Mouse (Mus musculus) ovary, postnatal 14 days (tissue): Measurements from ENCODE around the gene Gprc5b.

Experiments
- DNase-seq: peaks from one replicate; pipeline ENCODE4 v3.0.0; 2022; ENCODE audit warnings: low spot score

Gene Gprc5b

DNA sequence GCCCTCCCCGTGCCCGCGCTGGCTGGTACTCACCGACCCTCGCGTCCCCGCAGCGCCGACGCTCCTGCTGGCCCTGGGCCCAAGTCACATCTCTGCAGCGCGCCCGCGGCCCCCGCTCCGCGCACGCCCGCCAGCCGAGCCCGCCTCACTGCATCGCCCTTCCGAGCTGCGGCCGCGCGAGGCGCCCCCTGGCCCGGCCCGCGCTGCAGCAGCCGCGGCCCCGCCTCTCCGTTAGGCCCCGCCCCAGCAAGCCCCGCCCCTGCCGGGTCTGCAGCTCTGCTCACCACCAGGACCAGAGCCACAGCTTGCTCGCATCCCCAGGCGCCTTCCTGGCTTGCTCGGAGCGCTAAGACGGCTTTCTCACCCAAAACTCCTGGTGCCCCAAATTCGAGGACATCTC, at the start of gene Gprc5b:
Gene Gprc5b, minus strand, starts transcription at position 205 of the 400 bp plus-strand sequence.
- peak; percentile 83 for DNase-seq

DNA sequence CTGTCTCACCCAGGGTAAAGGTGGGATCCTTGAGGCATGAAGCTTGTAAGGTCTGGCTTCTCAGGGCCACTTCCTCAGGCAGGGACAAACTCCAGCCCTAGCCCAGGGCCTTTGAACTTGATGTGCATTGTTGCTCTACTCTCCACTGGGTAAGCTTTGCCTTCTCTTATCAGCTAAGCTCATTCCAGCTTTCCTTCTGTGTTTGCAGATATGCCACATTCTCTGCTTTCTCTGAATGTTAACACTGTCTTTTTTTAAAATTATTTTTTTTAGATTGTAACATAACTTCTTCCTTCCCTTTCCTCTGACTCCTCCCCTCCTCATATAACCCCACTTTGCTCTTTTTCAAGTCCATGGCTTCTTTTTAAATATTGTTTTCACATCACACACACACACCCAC, 46.5 kb upstream of the Gprc5b start:
- DNase-seq: no peak

DNA sequence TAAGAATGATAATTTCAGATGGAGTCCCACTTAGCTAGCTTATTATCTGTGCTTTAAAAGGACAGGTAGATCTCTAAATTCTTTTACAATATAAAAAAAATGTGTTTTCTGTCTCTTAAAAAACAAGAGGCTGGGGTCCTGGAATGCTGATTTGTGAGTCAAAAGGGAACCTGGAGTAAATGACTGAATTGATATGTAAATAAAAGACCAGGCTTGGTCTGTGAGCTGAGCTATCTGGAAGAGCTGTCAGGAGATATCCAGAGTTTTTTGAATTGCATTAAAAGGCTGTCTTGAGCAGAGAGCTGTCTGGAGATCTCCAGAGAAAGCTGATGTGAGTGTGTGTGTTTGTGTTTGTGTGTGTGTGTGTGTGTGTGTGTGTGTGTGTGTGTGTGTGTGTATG, 42.6 kb upstream of the Gprc5b start:
- DNase-seq: no peak

DNA sequence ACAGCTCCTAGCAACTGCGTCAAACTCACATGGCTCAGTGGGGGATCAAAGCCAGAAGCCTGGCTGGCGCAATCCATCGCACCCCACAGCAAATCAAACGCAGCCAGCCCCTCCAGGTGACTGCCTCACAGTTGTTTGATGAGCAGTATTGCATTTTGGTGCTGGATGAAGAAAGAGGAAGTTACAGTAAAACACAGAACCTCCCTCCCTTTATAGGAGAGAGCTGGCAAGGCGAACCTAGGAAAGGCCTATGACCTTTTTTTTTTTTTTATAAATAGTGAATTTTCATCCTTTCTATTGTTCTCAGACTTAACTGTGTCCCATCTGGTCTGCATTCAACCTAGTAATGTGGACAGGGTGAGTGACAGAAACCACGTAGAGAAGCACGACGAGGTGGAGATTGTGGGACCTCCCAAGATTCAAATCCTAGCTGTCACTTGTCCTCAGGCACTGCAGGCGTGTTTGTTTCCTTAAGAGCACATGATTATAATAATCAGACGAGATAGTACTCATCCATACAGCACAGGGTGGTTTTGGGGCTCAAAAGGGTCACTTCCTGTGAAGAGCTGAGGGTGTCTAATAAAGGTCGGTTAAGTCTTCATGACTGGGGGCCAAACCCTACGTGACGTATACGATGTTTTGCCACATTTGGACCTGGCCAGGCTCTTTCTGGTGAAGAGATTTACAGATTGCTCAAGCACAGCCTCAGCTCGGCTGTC, 39.4 kb upstream of the Gprc5b start:
- no peak for DNase-seq

DNA sequence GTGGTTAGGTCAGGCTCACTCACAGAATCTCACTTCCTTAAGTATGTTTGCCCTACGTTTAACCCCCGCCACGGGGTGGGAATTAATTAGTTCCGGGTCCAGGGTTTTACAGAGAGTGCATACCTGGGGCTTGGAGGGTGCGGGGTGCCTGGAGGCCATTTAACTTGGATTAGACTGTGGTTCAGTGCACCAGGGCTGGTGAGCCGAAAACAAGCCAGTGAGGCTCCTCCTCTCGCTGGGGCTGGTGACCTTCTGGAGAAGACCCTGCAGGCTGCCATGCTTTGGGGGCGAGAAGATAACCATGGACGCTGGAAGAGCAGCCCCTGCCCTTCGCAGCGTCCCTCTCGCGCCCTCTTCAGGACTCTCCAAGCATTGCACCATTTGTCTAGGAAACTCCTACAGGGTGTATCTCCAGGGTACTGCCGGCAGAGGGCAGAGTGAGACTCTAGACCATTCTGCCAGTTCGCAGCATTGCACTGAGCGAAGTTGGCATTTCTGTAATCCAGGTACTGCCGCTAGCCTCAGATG, 28.4 kb upstream of the Gprc5b start:
- peak; percentile 42 for DNase-seq

DNA sequence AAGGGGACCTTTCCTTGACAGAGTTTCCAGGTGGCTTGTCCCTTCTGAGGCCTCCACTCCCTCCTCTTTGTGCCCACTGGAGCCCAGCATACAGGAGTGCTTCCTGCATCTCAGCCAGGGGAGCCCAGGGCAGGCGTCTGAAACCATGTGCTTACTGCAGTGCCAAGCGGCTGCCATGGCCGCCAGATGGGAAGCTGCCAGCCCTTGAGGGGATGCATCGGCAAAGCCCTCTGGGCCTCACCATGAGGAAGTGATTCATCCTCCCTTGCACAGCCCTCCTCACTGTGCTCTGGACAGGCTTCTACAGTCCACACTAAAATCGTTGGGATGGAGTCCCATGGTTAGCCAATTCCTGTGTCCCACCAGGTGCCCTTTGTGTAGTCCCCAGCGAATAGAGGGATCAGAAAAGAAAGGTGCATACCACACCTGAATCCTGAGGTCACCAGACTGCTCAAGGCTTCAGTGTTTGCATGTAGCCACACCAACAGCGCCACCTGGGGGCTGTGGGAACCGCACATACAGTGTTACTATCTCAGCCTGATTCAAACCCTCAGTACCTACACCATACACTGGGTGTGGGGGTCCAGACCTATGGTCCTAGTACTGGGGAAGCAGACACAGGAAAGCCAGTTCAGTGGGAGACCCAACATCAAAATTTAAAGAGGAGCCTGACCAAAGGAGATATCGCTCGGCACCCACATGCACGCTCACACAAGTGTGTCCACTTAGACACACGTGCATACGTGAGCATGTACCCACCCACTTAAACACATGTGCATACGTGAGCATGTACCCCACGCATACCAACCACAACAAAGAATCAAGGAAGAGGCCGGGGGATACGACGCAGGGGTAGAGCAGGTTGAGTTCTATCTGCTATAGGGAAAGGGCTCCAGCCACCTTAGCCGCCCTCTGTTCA, 27.5 kb upstream of the Gprc5b start:
- no peak for DNase-seq

DNA sequence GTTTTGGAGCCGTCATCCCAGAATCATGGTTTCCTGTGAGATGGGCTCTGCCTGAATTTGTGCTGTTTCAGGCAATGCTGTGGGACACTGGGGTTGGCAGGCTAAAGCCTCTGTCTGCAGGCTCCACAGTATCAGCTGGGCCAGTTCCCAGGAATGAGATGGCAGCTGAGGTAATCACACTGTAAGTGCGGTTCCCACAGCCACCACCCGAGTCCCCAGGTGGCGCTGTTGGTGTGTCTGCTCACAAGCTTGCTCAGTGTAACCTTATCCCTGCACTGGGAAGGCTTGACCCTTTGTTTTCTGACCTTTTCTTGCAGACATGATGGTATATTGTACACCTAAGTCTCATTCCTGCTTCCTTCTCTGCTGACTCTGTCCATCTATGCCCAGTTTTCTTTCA, 24.5 kb upstream of the Gprc5b start:
- DNase-seq: no peak

DNA sequence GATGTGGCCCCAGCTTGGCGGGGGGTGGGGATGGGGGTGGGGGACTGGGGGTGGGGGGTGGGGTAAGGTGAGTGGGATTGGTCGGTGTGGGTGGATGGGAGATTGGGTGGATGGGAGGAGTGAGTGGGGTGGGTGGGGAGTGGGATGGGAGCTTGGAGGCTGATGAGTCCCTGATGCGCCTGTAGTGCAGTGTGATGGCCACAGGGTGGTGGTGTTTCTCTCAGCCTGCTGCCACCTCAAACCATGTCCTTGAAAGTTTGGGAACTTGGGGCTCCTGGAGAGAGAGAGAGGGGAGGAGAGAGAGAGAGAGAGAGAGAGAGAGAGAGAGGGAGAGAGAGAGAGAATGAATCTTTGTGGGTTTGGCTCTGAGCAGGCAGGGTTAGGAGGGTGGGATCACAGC, 20.7 kb upstream of the Gprc5b start:
- DNase-seq: no peak

DNA sequence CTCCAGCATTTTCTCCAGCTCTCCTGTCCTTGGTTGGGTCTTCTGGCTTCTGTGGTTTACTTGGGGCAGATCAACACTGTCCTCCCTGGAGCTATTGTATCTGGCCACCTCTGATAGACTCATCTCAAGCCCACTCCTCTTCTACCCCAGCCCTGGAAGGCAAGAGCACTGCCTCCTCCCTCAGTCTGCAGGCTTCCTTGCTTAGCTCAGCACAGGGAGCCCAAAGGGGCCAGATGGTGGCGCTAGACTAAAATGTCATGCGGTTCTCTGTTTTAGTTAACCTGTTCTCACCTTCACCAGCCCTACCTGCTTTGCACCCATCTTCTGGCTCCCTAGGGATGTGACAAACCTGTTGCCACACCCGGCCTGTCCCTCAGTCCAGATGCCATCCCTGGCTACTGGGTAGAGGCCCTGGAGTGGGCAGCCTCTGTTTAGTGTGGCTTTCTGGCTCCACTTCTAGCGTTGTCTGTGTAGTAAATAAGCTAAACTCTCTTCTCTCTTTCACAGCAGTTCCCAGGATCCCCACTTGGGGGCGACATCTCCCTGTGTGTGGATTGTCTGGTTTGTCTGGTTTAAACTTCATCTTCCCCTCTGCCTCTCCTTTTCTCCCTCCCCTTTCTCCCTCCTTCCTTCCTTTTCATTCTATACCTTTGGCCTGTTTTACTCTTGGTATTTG, 16.0 kb upstream of the Gprc5b start:
- peak; percentile 59 for DNase-seq

DNA sequence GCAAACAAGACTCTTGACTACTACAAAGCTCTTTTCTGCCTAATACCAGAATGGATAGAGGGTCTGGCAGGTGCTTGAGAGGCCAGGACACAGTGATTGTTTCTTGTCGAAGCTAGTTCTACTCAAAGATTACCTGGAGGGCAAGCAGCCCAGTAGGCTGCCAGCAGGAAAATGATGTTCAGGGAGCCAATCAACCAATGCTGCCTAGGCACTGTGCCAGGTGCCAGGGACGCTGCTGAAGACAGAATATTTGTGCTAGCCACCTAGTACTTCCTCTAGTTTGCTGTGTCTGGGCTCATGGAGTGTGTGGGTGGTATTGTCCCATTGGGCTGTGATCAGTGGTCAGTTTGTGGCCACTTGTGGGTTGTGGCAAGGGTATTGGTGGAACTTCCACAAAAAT, 7.5 kb upstream of the Gprc5b start:
- DNase-seq: no peak

DNA sequence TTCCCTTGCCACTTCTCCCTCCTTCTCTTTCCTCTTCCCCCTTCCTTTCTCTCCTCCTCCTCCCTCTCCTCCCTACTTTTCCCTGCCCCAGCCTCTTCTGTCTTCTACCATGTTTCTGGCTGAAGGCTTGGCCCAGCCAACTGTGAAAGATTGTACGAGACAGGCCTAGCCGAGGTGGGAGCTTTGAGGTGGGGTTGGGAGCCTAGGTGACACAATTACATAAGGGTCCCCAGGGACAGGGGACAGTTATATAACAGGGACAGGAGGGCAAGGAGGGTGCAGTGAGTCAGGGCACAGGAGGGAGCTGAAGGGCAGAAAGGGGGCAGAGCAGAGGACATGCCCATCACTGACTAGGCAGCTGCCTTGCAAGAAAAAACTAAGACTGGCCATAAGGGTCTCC, 7.0 kb upstream of the Gprc5b start:
- DNase-seq: no peak

DNA sequence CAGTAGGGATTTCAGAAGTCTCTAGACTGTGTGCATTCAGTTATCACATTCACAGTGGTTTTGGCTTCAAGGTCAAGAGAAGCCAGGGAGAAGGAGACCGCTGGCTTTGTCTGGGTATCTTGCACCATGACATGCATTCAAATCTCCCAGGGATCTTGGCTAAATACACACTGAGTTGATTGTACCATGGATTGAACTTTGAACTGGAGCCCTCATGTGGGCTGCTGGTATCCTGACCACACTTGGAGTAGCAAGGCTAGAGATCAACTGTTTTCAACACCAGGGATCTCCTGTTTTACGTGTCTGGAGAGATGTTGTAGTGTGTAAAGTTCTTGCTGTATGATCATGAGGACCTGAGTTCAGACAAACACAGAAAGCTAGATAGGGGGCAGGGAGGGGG, 4.8 kb upstream of the Gprc5b start:
- no peak for DNase-seq

DNA sequence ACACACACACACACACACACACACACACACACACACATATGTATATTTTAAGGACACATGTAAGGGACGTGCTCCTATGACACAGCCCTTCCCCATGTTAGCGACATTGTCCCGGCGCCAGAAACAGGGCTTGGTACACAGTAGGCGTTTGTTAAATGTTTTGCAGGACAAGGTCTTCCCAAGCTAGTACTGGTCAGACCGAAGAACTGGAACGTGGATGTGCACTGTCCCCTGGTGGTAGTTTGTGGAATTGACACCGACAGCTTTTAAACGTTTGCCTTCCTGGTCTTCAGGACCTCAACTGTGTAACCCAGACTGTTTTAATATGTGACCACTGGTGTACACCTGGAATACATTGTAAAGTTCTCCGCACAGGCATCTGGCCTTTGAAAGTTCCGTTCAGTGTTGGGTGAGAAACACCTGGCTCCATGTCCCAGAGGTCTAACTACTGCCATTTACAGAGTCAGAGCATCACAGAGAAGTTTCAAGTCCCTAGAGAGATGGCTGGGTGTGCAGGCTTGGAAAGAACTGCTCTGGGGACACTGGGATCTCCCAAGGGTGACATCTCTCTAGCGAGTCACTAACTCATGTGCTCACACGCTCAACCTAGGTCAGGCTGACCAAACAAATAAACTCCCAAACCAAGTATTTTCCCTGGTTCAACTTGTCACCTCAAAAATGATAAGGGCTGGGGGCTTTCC, 1.3 kb upstream of the Gprc5b start:
- peak; percentile 81 for DNase-seq

DNA sequence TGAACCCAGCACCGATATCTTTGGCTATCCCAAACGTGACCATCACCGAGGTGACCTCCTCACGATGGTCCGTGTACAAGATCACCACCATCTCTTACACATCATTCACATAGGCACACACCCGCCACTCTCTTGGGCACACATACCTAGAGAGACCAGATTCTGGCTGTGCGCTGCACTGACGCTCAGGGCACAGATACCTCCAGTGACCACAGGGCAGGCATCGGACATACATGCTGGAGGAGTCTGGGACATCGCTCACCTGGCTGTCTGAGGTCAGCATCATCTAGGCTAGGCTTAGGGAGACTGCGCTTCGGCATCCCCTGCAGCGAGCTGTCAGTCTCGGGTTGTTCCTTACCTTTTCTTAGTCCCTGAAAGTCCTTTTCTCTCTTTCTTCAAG, 660 bp upstream of the Gprc5b start:
- DNase-seq: no peak

DNA sequence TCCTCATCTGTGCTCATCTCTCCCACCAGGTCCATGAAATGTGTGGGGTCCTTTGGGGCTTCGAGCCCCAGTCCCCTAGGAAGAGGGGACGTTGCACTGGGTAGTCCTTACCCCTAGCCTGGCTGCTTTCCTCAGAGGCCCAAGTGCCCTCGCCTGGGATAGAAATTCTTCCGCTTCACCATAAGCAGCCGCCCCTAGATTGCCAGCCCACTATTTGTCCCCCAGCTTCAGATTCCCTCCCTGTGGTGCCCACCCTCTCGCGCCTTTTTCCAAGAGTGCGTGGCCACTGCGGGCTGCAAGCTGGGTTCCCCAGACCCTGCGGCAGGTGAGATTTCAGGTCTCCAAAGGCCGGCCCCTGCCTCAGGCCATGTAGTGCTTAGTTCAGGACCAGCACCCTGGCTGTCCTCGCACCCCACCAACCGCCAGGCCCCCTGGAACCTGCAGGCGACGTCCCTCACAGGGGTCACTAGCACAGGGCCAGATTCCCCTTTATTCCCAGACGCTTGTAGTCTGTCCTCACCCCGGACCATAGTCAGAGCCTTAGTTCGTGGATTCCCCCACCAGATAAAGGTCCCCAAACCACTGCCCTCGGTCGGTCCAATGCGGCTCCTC, 674 bp downstream of the Gprc5b start:
- DNase-seq: no peak

DNA sequence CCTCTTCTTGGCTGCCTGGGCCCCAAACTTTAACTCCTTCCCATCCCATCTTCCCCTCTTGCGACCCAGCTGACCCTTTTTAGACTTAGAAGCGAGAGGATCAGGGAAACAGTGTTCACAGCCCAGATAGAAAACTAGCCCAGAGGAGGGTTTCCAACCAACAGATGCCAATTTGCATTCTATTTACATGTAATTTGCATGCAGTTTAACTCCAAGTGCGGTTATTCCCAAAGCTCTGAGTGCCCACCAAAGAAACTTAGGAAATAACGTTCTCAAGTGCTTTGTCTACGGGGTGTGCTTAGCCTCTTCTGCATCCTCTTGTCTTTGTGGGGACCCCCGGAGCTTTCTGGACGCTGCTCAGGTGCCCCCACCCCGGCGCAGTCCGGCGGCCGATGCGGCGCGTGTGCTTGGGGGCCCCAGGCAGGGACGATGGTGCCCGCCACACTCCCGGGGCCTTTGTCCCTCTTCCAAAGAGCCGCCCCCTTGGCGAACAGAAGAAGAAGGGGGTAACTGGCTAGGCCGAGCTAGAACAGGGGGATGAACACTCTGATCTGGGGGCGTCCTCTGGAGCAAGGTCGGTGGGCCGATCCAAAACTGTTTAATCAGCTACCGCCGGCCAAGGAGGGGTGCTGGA, 1.3 kb downstream of the Gprc5b start:
- DNase-seq: no peak

DNA sequence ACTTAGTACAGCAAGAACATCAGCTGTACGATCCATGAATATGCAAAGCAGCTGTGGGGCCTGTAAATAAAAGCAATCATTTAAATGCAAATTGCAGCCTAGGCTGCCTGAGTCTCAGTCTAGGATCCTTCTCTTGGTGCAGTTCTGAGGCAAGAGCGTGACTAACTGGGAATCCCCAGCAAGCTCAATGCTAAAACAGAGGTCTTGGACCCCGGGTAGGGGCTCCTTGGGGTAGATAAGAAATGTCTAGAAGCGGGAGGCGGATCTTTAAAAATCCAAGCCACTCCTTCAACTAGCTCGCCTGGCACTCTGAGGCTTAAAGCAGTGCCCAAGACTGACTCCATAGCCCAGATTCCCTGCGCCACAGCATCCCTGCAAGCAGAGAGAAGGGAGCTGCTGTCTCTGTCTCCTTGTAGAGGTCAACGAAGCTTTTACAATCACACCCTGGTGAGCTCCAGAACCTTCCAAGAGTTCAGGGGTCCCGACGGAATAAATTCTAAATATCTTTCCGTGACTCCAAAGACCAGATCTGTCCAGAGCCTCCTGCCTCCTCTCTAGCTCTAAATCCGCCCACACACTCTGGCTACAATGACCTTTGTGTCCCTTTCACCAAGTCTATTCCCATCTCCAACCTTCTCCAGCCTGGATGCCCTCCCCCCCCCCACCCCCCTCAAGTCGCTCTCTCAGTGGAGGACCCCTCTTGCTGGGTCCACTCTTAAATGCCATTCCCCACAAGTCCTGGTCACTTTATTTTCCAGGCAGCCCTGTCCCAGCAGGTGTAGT, 2.2 kb downstream of the Gprc5b start:
- DNase-seq: no peak

DNA sequence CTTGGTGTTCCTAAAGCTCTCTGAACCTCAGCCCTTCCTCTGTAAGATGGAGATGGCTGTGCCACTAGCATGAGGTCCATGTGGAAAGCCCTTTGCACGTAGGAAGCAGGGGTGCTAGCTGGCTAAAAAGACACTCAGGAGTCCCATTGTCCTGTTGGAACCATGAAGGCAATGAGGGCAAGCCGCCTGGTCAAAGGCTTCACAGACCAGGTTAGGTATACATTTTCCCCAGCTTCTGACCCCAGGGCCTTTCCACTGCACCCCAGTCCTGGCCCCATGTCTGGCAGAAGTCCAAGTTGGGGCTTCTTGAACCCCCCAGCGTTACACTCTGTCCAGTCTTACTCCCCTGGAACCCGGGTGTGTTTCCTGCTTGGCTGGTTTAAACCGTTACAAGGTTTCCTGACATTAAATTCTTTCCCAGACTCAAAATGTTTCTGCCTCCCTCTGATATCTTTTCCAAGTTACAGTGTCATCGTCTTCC, 2.9 kb downstream of the Gprc5b start:
- DNase-seq: no peak

DNA sequence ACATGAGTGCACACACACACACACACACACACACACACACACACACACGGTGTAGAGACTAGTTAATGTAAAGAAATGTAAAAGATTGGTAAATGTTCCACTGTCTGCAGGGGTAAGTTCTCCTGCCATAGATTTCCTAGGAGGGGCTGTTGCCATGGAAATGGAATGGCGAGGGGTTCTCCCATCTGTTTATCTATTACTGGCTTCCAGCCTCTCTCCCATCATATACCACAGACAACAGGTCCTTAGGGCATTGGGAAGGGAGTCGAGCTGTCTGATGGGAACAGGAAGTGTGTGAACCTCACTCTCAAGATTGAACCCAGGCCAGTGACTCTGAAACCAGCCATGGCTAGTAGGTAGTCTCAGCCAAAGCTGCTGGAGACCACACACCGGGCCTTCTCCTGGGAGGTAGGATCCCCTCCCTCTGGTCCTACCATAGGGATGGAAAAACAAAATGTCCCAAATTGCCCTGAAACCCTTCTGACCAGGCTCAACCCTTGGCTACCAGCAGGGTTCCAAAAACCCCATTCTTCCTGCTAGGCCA, 3.6 kb downstream of the Gprc5b start:
- DNase-seq: no peak

DNA sequence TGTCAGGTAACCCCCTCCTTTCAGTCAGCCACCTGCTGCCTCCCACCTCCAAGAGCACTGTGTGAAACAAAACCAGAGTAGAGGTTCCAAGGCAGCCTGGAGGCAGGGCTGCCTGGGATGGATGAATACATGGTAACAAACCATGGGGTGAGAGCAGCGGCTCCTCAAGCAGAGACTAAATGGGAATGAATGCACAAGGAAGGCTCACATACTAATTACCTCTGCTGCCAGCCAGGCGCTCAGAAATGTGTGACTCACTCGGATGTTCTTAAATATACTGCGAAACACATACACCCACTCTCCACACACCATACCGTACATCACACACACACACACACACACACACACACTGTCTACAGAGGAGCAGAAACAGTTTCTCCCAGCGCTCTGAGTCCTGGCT, 4.7 kb downstream of the Gprc5b start:
- no peak for DNase-seq
